22 mouse cellular contexts compared by ENCODE assay signal in the genomic region with DNA sequence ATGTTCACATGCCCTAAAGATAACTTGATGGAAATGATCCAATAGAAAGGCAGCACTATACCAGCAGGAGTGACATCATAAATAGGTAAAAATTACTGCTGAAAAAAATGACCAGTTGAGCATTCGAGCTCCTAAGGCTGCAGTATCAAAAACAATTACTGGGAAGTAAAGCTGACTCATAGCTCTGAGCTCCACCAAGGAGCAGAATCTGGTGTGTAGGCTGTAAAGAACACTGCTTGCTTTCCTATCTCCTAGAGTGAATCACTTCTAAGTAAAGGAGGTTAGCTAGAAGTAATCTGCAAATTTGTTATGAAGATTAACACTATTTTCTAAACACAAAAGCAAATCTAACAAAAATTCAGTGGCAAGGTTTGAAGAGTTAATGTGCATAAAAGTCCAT.
"Had no signal": no experiment of that assay in that cellular context is flagged by ENCODE, and none has a peak within 500 bp of the region (broad histone marks: within the 10 kb centered on the region; RNA-seq: fewer than 3 reads in every experiment).

No protein-coding gene starts in this region.

- H3K27ac ChIP-seq: layer of hippocampus, adult 2 months; limb, embryonic 10.5 days; limb, embryonic 13.5 days; liver, embryonic 12.5 days; liver, embryonic 15.5 days; lung, embryonic 15.5 days; midbrain, embryonic 10.5 days; midbrain, embryonic 13.5 days had no signal

- ATAC-seq: liver, embryonic 12.5 days; midbrain, embryonic 13.5 days; midbrain, embryonic 16.5 days had no signal

- H3K36me3 ChIP-seq: limb, embryonic 10.5 days; limb, embryonic 13.5 days; liver, embryonic 12.5 days; liver, embryonic 15.5 days; lung, embryonic 15.5 days; midbrain, embryonic 10.5 days; midbrain, embryonic 13.5 days had no signal

- H3K9ac ChIP-seq: limb, embryonic 13.5 days; liver, embryonic 12.5 days; liver, embryonic 15.5 days; lung, embryonic 15.5 days; midbrain, embryonic 13.5 days had no signal

- H3K4me1 ChIP-seq: limb, embryonic 10.5 days; limb, embryonic 13.5 days; liver, embryonic 12.5 days; liver, embryonic 15.5 days; lung, embryonic 15.5 days; megakaryocyte, embryonic 14.5 days; midbrain, embryonic 10.5 days; midbrain, embryonic 13.5 days had no signal

- H3K9me3 ChIP-seq: limb, embryonic 10.5 days; limb, embryonic 13.5 days; liver, embryonic 12.5 days; liver, embryonic 15.5 days; lung, embryonic 15.5 days; megakaryocyte, embryonic 14.5 days; midbrain, embryonic 10.5 days; midbrain, embryonic 13.5 days had no signal

- H3K27me3 ChIP-seq: limb, embryonic 13.5 days; liver, embryonic 12.5 days; liver, embryonic 15.5 days; lung, embryonic 15.5 days; megakaryocyte, embryonic 14.5 days; midbrain, embryonic 13.5 days had no signal

- H3K4me3 ChIP-seq: layer of hippocampus, adult 2 months; limb, embryonic 10.5 days; limb, embryonic 13.5 days; liver, embryonic 12.5 days; liver, embryonic 15.5 days; lung, embryonic 15.5 days; megakaryocyte, embryonic 14.5 days; midbrain, embryonic 10.5 days; midbrain, embryonic 13.5 days had no signal

- DNase-seq: kidney, adult 18-20 months; kidney, adult 9 months; kidney, postnatal 14 days; kidney, postnatal 4 days; layer of hippocampus, postnatal 36 days; liver; lung, adult 18-20 months; lung, postnatal 10 days; lung, postnatal 36 days; thymus, adult 2 months; thymus, postnatal 14 days; thymus, postnatal 4 days had no signal

- H3K4me2 ChIP-seq: limb, embryonic 13.5 days; liver, embryonic 12.5 days; liver, embryonic 15.5 days; lung, embryonic 15.5 days; midbrain, embryonic 13.5 days had no signal
